Mouse (Mus musculus) liver, postnatal 0 days (tissue): Measurements from ENCODE around the gene Aifm1.

ENCODE experiments used
- CTCF ChIP-seq: sonication (generic); IDR thresholded peaks from 2 replicates; pipeline ENCODE4 v1.5.1; 2016; ENCODE audit warnings: antibody characterized with exemption, low read depth
- EP300 ChIP-seq: IDR thresholded peaks from 2 replicates; pipeline ENCODE4 v1.6.1; 2016; ENCODE audit warnings: antibody characterized with exemption, low read depth, mild to moderate bottlenecking

GRCm38 (mm10) chrX:48525866-48526265 lies 12.5 kb upstream of the Aifm1 start:
- TF ChIP-seq CTCF: no peak
- TF ChIP-seq EP300: no peak
